Mouse (Mus musculus) cerebellum, adult 18-20 months (tissue): Measurements from ENCODE around the gene Pla2g4a.
"Not testable (repeated sequence)": the region's sequence is repeated elsewhere in the genome, so short reads cannot be mapped to it uniquely, and the experiment has no call there.

Experiments
- DNase-seq, 2 experiments: peaks; one replicate each; pipeline ENCODE4 v3.0.0; 2021

The Pla2g4a gene

GRCm38 (mm10) chr1:149923737-149924136, 37.4 kb downstream of the Pla2g4a start:
- DNase-seq = not testable (repeated sequence)

GRCm38 (mm10) chr1:149922219-149922618, 38.9 kb downstream of the Pla2g4a start:
- no peak for DNase-seq

GRCm38 (mm10) chr1:149921325-149921724, 39.8 kb downstream of the Pla2g4a start:
- DNase-seq = no peak

- DNase-seq = no peak
These were observed 41.8 kb downstream of the Pla2g4a start for GRCm38 (mm10) chr1:149919301-149919700.

- no peak for DNase-seq
These were observed 48.1 kb downstream of the Pla2g4a start for GRCm38 (mm10) chr1:149912984-149913383.

- no peak for DNase-seq
These were observed 50.0 kb downstream of the Pla2g4a start for GRCm38 (mm10) chr1:149911050-149911449.

GRCm38 (mm10) chr1:149898001-149898625, 63.0 kb downstream of the Pla2g4a start:
- DNase-seq = no peak

GRCm38 (mm10) chr1:149896590-149896989, 64.5 kb downstream of the Pla2g4a start:
- no peak for DNase-seq

- DNase-seq = no peak
These were observed 66.2 kb downstream of the Pla2g4a start for GRCm38 (mm10) chr1:149894940-149895339.

- DNase-seq = no peak
These were observed 67.2 kb downstream of the Pla2g4a start for GRCm38 (mm10) chr1:149893903-149894302.

- DNase-seq = no peak
These were observed 70.0 kb downstream of the Pla2g4a start for GRCm38 (mm10) chr1:149891057-149891456.

- no peak for DNase-seq
These were observed 78.6 kb downstream of the Pla2g4a start for GRCm38 (mm10) chr1:149882419-149883025.

- DNase-seq = no peak
These were observed 82.9 kb downstream of the Pla2g4a start for GRCm38 (mm10) chr1:149878175-149878574.

- DNase-seq = no peak
These were observed 84.6 kb downstream of the Pla2g4a start for GRCm38 (mm10) chr1:149876502-149876901.

GRCm38 (mm10) chr1:149871625-149872024, 89.5 kb downstream of the Pla2g4a start:
- DNase-seq = no peak

- DNase-seq = no peak
These were observed 93.8 kb downstream of the Pla2g4a start for GRCm38 (mm10) chr1:149867323-149867722.

GRCm38 (mm10) chr1:149866202-149866601, 94.9 kb downstream of the Pla2g4a start:
- DNase-seq = no peak

- DNase-seq = no peak
These were observed 98.3 kb downstream of the Pla2g4a start for GRCm38 (mm10) chr1:149862801-149863200.

GRCm38 (mm10) chr1:149862181-149862580, 98.9 kb downstream of the Pla2g4a start:
- no peak for DNase-seq

GRCm38 (mm10) chr1:149861543-149861942, 99.5 kb downstream of the Pla2g4a start:
- DNase-seq = no peak

- no peak for DNase-seq
These were observed 102.4 kb downstream of the Pla2g4a start for GRCm38 (mm10) chr1:149858734-149859133.

- DNase-seq = peak; percentile 15
These were observed 104.4 kb downstream of the Pla2g4a start for GRCm38 (mm10) chr1:149856720-149857119.

GRCm38 (mm10) chr1:149855581-149855980, 105.5 kb downstream of the Pla2g4a start:
- DNase-seq = no peak

GRCm38 (mm10) chr1:149854867-149855266, 106.2 kb downstream of the Pla2g4a start:
- no peak for DNase-seq

GRCm38 (mm10) chr1:149846655-149847054, 114.4 kb downstream of the Pla2g4a start:
- no peak for DNase-seq
